Mouse (Mus musculus) midbrain, postnatal 0 days (tissue): Measurements from ENCODE around the gene Hspb11. TPM values are rescaled to one million over a fixed set of nuclear protein-coding genes. Genes with fewer than 3 reads are reported as not detected.
A peak's percentile ranks its signal among the peaks of the same experiment; 100 is the strongest.

Experiments
- ATAC-seq: fragments of 200-750 bp; cut with Nextera tagmentation; 2 replicates; pipeline ENCODE4 v1.8.0; 2017; ENCODE audit warnings: moderate number of reproducible peaks, mild to moderate bottlenecking, moderate TSS enrichment, moderate library complexity; ENCODE audit not compliant: low FRiP score
- DNase-seq: peaks from one replicate; pipeline ENCODE4 v3.0.0-alpha.2; 2015; ENCODE audit warnings: low spot score
- H3K27ac ChIP-seq: fragments of 300-500 bp; sonication (generic); 2 replicates; pipeline ENCODE4 v1.5.1; 2014; ENCODE audit warnings: low read depth, mild to moderate bottlenecking, low read length, mixed read lengths
- H3K27me3 ChIP-seq: fragments of 300-500 bp; sonication (generic); 2 replicates; pipeline ENCODE4 v1.6.1; 2014; ENCODE audit warnings: low read length, control low read depth, mixed read lengths; ENCODE audit not compliant: insufficient read depth
- H3K36me3 ChIP-seq: fragments of 300-500 bp; sonication (generic); 2 replicates; pipeline ENCODE4 v1.6.1; 2014; ENCODE audit warnings: low read length, control low read depth, mixed read lengths; ENCODE audit not compliant: insufficient read depth
- H3K4me1 ChIP-seq: fragments of 300-500 bp; sonication (generic); 2 replicates; pipeline ENCODE4 v1.6.1; 2014; ENCODE audit warnings: mild to moderate bottlenecking, control low read depth, antibody characterized with exemption, low read length, mixed read lengths; ENCODE audit not compliant: insufficient read depth
- H3K4me2 ChIP-seq: fragments of 300-500 bp; sonication (generic); 2 replicates; pipeline ENCODE4 v1.6.1; 2014; ENCODE audit warnings: low read depth, mild to moderate bottlenecking, low read length, mixed read lengths; ENCODE audit not compliant: poor library complexity, severe bottlenecking
- H3K4me3 ChIP-seq: fragments of 300-500 bp; sonication (generic); 2 replicates; pipeline ENCODE4 v1.5.1; 2014; ENCODE audit warnings: low read depth, mild to moderate bottlenecking, low read length, moderate library complexity
- H3K9ac ChIP-seq: fragments of 300-500 bp; sonication (generic); replicated peaks from 2 replicates; pipeline ENCODE4 v1.6.1; 2014; ENCODE audit warnings: mild to moderate bottlenecking, low read length, moderate library complexity, mixed read lengths; ENCODE audit not compliant: poor library complexity, severe bottlenecking
- H3K9me3 ChIP-seq: fragments of 300-500 bp; sonication (generic); 2 replicates; pipeline ENCODE4 v1.6.1; 2016; ENCODE audit warnings: low read length, control low read depth
- CTCF ChIP-seq: IDR thresholded peaks from 2 replicates; pipeline ENCODE4 v1.5.1; 2016; ENCODE audit warnings: antibody characterized with exemption, mild to moderate bottlenecking
- WGBS: fragments of 180-500 bp; shearing (Covaris S2); extraction: QIAGEN DNeasy Blood & Tissue Kit; methylation state at CpG from one replicate; pipeline ENCODE4 v1.1.7; 2014; 5-methylcytosine and 5-hydroxymethylcytosine counted together
- polyA plus RNA-seq: library from polyadenylated mRNA; unstranded; fragments of >200 nt; fragmentation: Nextera tagmentation; extraction: Ambion mirVana; gene quantifications from 2 replicates; pipeline ENCODE4 v1.2.1, GENCODE M21; 2015
- total RNA-seq: library from RNA; depleted of rRNA; stranded (reverse); fragments of >200 nt; gene quantifications from 2 replicates; pipeline ENCODE4 v1.2.3, GENCODE M21; 2014

The Hspb11 gene
- total and polyA plus RNA-seq, 2 experiments from 2014 or later, result 12.8 to 33.2 TPM

- WGBS, result 74% methylated on average over 4 of the region's 4 CpGs
- DNase-seq, result no peak
- Histone ChIP-seq H3K4me1 (no peaks in the 10 kb centered on the region), H3K4me3 (no peak overlapping the region), H3K9me3 (no peaks in the 10 kb centered on the region), H3K27me3 (no peaks in the 10 kb centered on the region), H3K4me2 (no peak overlapping the region), H3K36me3 (no peaks in the 10 kb centered on the region), H3K27ac (no peak overlapping the region), H3K9ac (no peak overlapping the region)
- ATAC-seq, result no peak
- no peak for TF ChIP-seq CTCF
These were observed 6.6 kb downstream of the Hspb11 start for GRCm38 (mm10) chr4:107260001-107260400.

DNA sequence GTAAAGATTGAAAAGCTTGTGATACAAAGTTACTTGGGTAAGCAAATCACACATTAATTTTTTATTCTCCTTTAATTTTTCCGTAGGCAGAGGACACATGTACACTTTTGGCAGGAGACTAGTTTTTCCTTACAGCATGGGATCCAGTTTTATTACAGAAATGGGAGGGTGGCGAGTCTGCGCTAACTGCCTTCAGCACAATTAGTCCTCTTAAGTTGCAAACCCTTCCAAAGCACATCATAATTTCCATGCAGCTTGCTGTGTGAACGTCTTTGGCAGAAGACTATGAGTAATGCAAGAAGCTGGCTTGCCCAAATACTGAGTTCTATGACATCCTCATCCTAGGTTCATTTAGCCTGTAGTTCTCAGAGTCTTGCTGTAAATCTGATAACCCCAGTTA lies 20.3 kb downstream of the Hspb11 start:
- DNase-seq (no peak), ATAC-seq (no peak)
- Histone ChIP-seq H3K27me3 (no peaks in the 10 kb centered on the region), H3K36me3 (no peaks in the 10 kb centered on the region), H3K4me1 (peaks cover 4% of the 10 kb centered on the region; the same call in 1 of the 2 replicates), H3K9ac (no peak overlapping the region), H3K9me3 (no peaks in the 10 kb centered on the region), H3K4me2 (no peak overlapping the region), H3K4me3 (no peak overlapping the region), H3K27ac (no peak overlapping the region)
- WGBS, result 81% methylated on average over 4 of the region's 4 CpGs
- no peak for TF ChIP-seq CTCF

DNA sequence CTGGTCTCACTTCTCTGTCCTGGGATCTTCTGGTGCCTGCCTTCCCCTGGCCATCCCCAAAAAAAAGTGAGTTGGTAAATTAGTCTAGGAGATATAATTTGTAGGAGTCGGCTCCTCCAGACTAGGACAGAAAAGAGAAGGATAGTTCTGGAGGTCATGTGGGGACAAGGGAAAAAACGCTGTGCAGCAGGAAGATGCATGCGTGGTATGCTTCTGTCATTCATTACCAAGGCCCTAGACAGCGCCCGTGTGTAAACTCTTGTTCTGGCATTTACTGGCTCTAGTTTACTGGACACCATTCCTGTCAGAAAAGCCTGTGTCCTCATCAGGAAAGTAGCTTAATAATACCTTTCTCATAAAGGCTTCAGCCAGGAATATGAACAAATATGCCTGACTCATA lies 21.1 kb downstream of the Hspb11 start:
- no peaks in the 10 kb centered on the region for H3K9me3 ChIP-seq
- H3K27me3 ChIP-seq, result no peaks in the 10 kb centered on the region
- no peak for TF ChIP-seq CTCF
- H3K4me3 ChIP-seq, result no peak overlapping the region
- H3K36me3 ChIP-seq, result no peaks in the 10 kb centered on the region
- DNase-seq, result no peak
- H3K27ac ChIP-seq, result no peak overlapping the region
- no peak for ATAC-seq
- H3K9ac ChIP-seq, result peak overlapping the region; percentile 13; the same call in 1 of the 2 replicates
- 81% methylated on average over 5 of the region's 5 CpGs for WGBS
- no peak overlapping the region for H3K4me2 ChIP-seq
- peaks cover 4% of the 10 kb centered on the region; the same call in 1 of the 2 replicates for H3K4me1 ChIP-seq

DNA sequence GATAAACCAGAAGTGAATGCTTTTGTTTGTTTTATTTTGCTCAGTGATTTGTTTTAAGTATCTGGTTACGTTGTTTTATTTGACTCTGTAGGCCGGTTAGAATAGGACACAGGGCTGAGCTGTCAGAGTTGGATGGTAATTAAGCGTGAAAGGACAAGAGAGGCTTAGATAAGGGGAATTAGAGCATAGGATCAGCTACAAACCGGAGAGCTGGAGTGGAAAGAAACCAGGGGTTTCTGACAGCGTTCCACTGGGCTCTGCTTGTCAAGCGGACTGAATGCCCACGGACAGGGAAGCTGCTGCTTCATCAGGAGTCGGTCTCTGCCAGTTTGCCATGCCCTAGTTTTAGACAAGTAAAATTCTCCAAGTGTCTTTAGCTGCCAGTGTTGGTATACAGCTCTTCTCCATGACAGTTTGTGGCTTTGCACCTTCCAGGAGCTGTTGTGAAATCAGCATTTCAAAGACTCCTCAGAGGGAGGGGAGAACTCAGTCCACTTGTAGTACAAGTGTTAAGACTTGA lies 24.9 kb downstream of the Hspb11 start:
- Histone ChIP-seq H3K9ac (no peak overlapping the region), H3K36me3 (peaks cover 12% of the 10 kb centered on the region; the same call in 1 of the 2 replicates), H3K9me3 (no peaks in the 10 kb centered on the region), H3K4me1 (peaks cover 4% of the 10 kb centered on the region; the same call in 1 of the 2 replicates), H3K4me3 (no peak overlapping the region), H3K4me2 (no peak overlapping the region), H3K27me3 (no peaks in the 10 kb centered on the region), H3K27ac (peak overlapping the region; percentile 21; the same call in 1 of the 2 replicates)
- no peak for TF ChIP-seq CTCF
- DNase-seq (peak; percentile 64), ATAC-seq (no peak)
- WGBS, result 9% methylated on average over 8 of the region's 8 CpGs

GRCm38 (mm10) chr4:107280843-107281475 lies 27.6 kb downstream of the Hspb11 start:
- Histone ChIP-seq H3K27me3 (no peaks in the 10 kb centered on the region), H3K4me2 (no peak overlapping the region), H3K9ac (no peak overlapping the region), H3K9me3 (no peaks in the 10 kb centered on the region), H3K4me1 (peaks cover 4% of the 10 kb centered on the region; the same call in 1 of the 2 replicates), H3K4me3 (no peak overlapping the region), H3K36me3 (peaks cover 12% of the 10 kb centered on the region; the same call in 1 of the 2 replicates), H3K27ac (no peak overlapping the region)
- 86% methylated on average over 7 of the region's 7 CpGs for WGBS
- no peak for TF ChIP-seq CTCF
- ATAC-seq, result no peak
- no peak for DNase-seq

DNA sequence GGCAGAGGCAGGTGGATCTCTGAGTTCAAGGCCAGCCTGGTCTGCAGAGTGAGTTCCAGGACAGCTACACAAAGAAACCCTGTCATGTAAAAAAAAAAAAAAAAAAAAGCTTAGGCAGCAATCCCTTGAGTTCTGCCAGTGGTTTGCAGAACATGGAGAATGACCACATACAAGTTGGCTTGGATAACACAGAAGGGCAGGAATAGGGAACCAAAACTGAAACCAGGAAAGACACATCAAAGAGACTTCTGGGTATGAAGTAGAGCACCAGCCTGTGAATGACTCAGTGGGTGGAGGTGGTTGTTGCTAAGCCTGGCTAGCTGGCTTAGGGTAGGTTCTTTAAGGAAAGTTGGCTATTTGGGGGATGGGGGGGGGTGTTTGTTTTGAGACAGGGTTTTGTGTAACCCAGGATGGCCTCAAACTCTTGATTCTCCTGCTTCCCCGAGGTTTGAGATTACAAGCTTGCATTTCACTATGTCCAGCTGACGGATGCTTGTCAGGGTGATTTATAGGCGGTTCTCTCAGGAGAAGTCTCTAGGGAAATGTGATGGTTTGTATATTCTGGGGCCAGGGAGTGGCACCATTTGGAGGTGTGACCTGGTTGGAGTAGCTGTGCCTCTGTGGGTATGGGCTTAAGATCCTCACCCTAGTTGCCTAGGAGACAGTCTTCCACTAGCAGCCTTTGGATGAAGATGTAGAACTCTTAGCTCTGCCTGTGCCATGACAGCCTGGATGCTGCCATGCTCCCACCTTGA lies 32.2 kb downstream of the Hspb11 start:
- no peak for ATAC-seq
- H3K27ac ChIP-seq, result no peak overlapping the region
- peaks cover 4% of the 10 kb centered on the region; the same call in 1 of the 2 replicates for H3K36me3 ChIP-seq
- no peaks in the 10 kb centered on the region for H3K4me1 ChIP-seq
- H3K4me2 ChIP-seq, result no peak overlapping the region
- H3K9ac ChIP-seq, result no peak overlapping the region
- no peak for TF ChIP-seq CTCF
- H3K4me3 ChIP-seq, result no peak overlapping the region
- no peaks in the 10 kb centered on the region for H3K27me3 ChIP-seq
- DNase-seq, result no peak
- WGBS, result 85% methylated on average over 3 of the region's 3 CpGs
- no peaks in the 10 kb centered on the region for H3K9me3 ChIP-seq
